Mouse (Mus musculus) stomach, postnatal 0 days (tissue): ENCODE data around the gene Mafg.

Experiments
- CTCF ChIP-seq: IDR thresholded peaks from 2 replicates; pipeline ENCODE4 v1.5.1; 2016; ENCODE audit warnings: antibody characterized with exemption, low read depth, mild to moderate bottlenecking, moderate library complexity
- EP300 ChIP-seq: optimal IDR thresholded peaks from 2 replicates; pipeline ENCODE3; 2016; ENCODE audit warnings: antibody characterized with exemption

- TF ChIP-seq CTCF (no peak), EP300 (no peak)
These were observed 7.9 kb upstream of the Mafg start for GRCm38 (mm10) chr11:120641255-120641654.
